Mouse (Mus musculus): ENCODE data around the gene Ehd2.

The Ehd2 gene

GRCm38 (mm10) chr7:15910521-15910920 lies 56.8 kb downstream of the Ehd2 start:
- DNase-seq (ENCODE audit: low read depth, low spot score) = no peak

GRCm38 (mm10) chr7:15907971-15908590 lies 59.3 kb downstream of the Ehd2 start:
- DNase-seq (ENCODE audit: low read depth, low spot score) = no peak

GRCm38 (mm10) chr7:15906602-15907001 lies 60.8 kb downstream of the Ehd2 start:
- no peak for DNase-seq (ENCODE audit: low read depth, low spot score)

- no peak for DNase-seq (ENCODE audit: low read depth, low spot score)
These were observed 61.5 kb downstream of the Ehd2 start for GRCm38 (mm10) chr7:15905861-15906260.

- no peak for DNase-seq (ENCODE audit: low read depth, low spot score)
These were observed 65.9 kb downstream of the Ehd2 start for GRCm38 (mm10) chr7:15901366-15902048.

Data from skeletal muscle tissue, adult 2 months (tissue).